Mouse (Mus musculus): ENCODE data around the gene Spcs3.

DNA sequence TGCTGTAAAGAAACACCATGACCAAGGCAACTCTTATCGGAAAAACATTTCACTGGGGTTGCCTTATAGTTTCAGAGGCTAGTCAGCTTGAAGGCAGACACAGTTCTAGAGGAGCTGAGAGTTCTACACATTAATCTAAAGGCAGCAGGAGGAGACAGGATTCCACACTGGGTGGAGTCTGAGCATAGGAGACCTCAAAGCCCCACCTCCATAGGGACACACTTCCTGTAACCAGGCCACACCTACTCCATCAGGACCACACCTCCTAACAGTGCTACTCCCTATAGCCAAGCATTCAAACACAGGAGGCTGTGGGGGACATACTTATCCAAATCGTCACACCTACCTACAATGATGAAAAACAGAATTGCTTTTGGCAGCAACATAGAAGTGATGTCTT, 4.2 kb downstream of the Spcs3 start:
- TF ChIP-seq CTCF (IDR thresholded peaks at IDR 0.05; ENCODE audit: low read depth, low read length) = no peak
- TF ChIP-seq POLR2A (IDR thresholded peaks at IDR 0.05; ENCODE audit: insufficient read depth, low read length) = no peak
